9 mouse cellular contexts compared by ENCODE assay signal in the genomic region with DNA sequence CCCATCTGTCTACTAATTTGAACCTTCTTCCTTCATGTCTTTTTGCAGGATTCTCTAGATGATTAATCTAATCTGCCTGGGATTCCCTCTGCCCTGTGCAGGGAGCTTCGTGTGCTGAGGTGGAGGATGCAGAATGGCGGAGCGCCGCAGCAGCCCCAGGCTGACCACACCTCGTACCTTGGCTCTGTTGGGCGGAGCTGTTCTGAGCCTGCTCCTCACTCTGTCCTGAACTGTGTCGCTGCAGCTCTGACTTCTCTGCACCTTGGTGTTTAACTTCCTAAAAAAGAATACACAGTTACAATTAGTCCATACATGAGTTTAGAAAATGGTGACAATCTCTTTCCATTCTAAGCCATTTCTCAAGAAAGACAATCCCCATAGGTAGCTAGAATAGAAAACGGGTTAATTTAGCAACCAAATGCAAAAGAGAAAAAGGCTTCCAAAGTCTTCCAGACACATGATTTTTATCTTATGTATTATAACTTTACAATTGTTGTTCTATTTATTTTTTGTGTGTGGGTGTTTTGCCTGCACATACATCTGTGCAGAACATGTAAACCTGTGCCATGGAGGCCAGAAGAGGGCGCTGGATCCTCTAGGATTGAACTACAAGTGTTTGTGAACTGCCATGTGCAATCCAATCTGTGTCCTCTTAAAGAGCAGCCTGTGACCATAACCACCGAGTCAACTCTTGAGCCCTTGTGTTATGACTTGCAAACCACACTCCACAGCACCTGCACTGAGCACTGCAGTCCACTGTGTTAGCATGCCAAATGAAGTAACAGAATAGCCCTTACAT. TPM values are rescaled to one million over a fixed set of nuclear protein-coding genes. Genes with fewer than 3 reads are reported as not detected.
DNase-seq lines count a peak whose midpoint lies in the region; ATAC-seq and TF ChIP-seq lines count a peak whose summit lies in the region.
"Had no signal": no experiment of that assay in that cellular context is flagged by ENCODE, and none has a peak within 500 bp of the region (broad histone marks: within the 10 kb centered on the region; RNA-seq: fewer than 3 reads in every experiment).

No protein-coding gene starts in this region.

- H3K27me3 ChIP-seq in forebrain, embryonic 15.5 days, result no peaks in the 10 kb centered on the region
- H3K27me3 ChIP-seq in forebrain, embryonic 12.5 days, result no peaks in the 10 kb centered on the region
- no peaks in the 10 kb centered on the region for H3K27me3 ChIP-seq in lung, embryonic 14.5 days (ENCODE audit: insufficient read depth, low read length)
- H3K27me3 ChIP-seq in stomach, postnatal 0 days (ENCODE audit: control insufficient read depth, insufficient read depth, low read length), result no peaks in the 10 kb centered on the region
- H3K27me3 ChIP-seq: hindbrain, embryonic 15.5 days had no signal

- H3K4me3 ChIP-seq in forebrain, embryonic 15.5 days, result no peak overlapping the region
- H3K4me3 ChIP-seq in forebrain, embryonic 12.5 days (replicated peaks), result no peak overlapping the region
- no peak overlapping the region for H3K4me3 ChIP-seq in lung, embryonic 14.5 days (ENCODE audit: low read depth, low read length)
- H3K4me3 ChIP-seq in stomach, postnatal 0 days (ENCODE audit: low read depth, low read length), result no peak overlapping the region
- H3K4me3 ChIP-seq: hindbrain, embryonic 15.5 days had no signal

- no peak for TF ChIP-seq EP300 in stomach, postnatal 0 days (optimal IDR thresholded peaks at IDR 0.05)

- TF ChIP-seq CTCF in lung, embryonic 14.5 days (IDR thresholded peaks at IDR 0.05; ENCODE audit: low read depth), result peak; percentile 59
- TF ChIP-seq CTCF in stomach, postnatal 0 days (IDR thresholded peaks at IDR 0.05; ENCODE audit: low read depth), result peak; percentile 79

- ATAC-seq in forebrain, embryonic 15.5 days (replicated peaks), result no peak
- no peak for ATAC-seq in forebrain, embryonic 12.5 days (ENCODE audit: low FRiP score)
- peak; percentile 66; the same call in 1 of the 2 replicates for ATAC-seq in frontal cortex, adult (ENCODE audit: low TSS enrichment)
- no peak for ATAC-seq in lung, embryonic 14.5 days (ENCODE audit: insufficient read depth)
- ATAC-seq in stomach, postnatal 0 days (ENCODE audit: low FRiP score, low TSS enrichment), result no peak

- H3K4me2 ChIP-seq in forebrain, embryonic 15.5 days (replicated peaks), result no peak overlapping the region
- H3K4me2 ChIP-seq in forebrain, embryonic 12.5 days, result no peak overlapping the region
- no peak overlapping the region for H3K4me2 ChIP-seq in lung, embryonic 14.5 days
- H3K4me2 ChIP-seq in stomach, postnatal 0 days (replicated peaks; ENCODE audit: low read depth), result no peak overlapping the region
- H3K4me2 ChIP-seq: hindbrain, embryonic 15.5 days had no signal

- H3K36me3 ChIP-seq in forebrain, embryonic 15.5 days, result peaks cover 38% of the 10 kb centered on the region
- peaks cover 47% of the 10 kb centered on the region for H3K36me3 ChIP-seq in forebrain, embryonic 12.5 days (replicated peaks)
- H3K36me3 ChIP-seq in lung, embryonic 14.5 days (ENCODE audit: insufficient read depth), result peaks cover 67% of the 10 kb centered on the region
- H3K36me3 ChIP-seq in stomach, postnatal 0 days (ENCODE audit: control insufficient read depth, insufficient read depth, low read length), result peaks cover 26% of the 10 kb centered on the region

- DNase-seq in B cell, adult 2 months, result peak; percentile 68
- DNase-seq in c-Kit-positive CD71-positive TER-119-negative erythroid progenitor cells, embryonic 14.5 days (ENCODE audit: low read depth), result peak; percentile 35
- peak; percentile 78 for DNase-seq in kidney, postnatal 14 days
- DNase-seq in lung, embryonic 14.5 days, result peak; percentile 75
- DNase-seq in stomach, postnatal 0 days (ENCODE audit: low spot score), result peak; percentile 73

- no peaks in the 10 kb centered on the region for H3K4me1 ChIP-seq in forebrain, embryonic 15.5 days
- H3K4me1 ChIP-seq in forebrain, embryonic 12.5 days, result no peaks in the 10 kb centered on the region
- no peaks in the 10 kb centered on the region for H3K4me1 ChIP-seq in lung, embryonic 14.5 days (ENCODE audit: insufficient read depth)
- H3K4me1 ChIP-seq in stomach, postnatal 0 days (replicated peaks; ENCODE audit: control insufficient read depth, insufficient read depth), result no peaks in the 10 kb centered on the region
- H3K4me1 ChIP-seq: hindbrain, embryonic 15.5 days had no signal

- H3K9me3 ChIP-seq in forebrain, embryonic 15.5 days, result no peaks in the 10 kb centered on the region
- H3K9me3 ChIP-seq in forebrain, embryonic 12.5 days, result no peaks in the 10 kb centered on the region
- H3K9me3 ChIP-seq in lung, embryonic 14.5 days (ENCODE audit: low read depth, low read length), result no peaks in the 10 kb centered on the region
- H3K9me3 ChIP-seq in stomach, postnatal 0 days (ENCODE audit: control insufficient read depth, low read length), result no peaks in the 10 kb centered on the region
- H3K9me3 ChIP-seq: hindbrain, embryonic 15.5 days had no signal

- 0 out of 2 replicates have a peak overlapping the region, but pooled peaks have one; percentile 2 for H3K27ac ChIP-seq in forebrain, embryonic 15.5 days (replicated peaks)
- no peak overlapping the region for H3K27ac ChIP-seq in forebrain, embryonic 12.5 days
- H3K27ac ChIP-seq in lung, embryonic 14.5 days (ENCODE audit: low read depth), result no peak overlapping the region
- no peak overlapping the region for H3K27ac ChIP-seq in stomach, postnatal 0 days (replicated peaks)
- H3K27ac ChIP-seq: hindbrain, embryonic 15.5 days had no signal

- no peak overlapping the region for H3K9ac ChIP-seq in forebrain, embryonic 15.5 days (replicated peaks)
- H3K9ac ChIP-seq in forebrain, embryonic 12.5 days, result no peak overlapping the region
- H3K9ac ChIP-seq in lung, embryonic 14.5 days, result no peak overlapping the region
- H3K9ac ChIP-seq in stomach, postnatal 0 days (ENCODE audit: low read length), result no peak overlapping the region
- H3K9ac ChIP-seq: hindbrain, embryonic 15.5 days had no signal

- WGBS in forebrain, embryonic 15.5 days, result 78% methylated on average over 10 of the region's 10 CpGs
- 81% methylated on average over 10 of the region's 10 CpGs for WGBS in forebrain, embryonic 12.5 days
- WGBS in lung, embryonic 14.5 days, result 75% methylated on average over 10 of the region's 10 CpGs
- WGBS in stomach, postnatal 0 days, result 70% methylated on average over 10 of the region's 10 CpGs

RNA-seq across cellular contexts. Expression of a gene that starts 53.1 kb away (rescaled TPM):
- 5.1 TPM in 2 replicates for polyA plus RNA-seq in forebrain, embryonic 15.5 days (2015; fragmentation: Nextera tagmentation; extraction: Ambion mirVana)
- polyA plus RNA-seq in forebrain, embryonic 12.5 days (2016; fragmentation: Nextera tagmentation; extraction: Ambion mirVana), result 6.0 and 7.1 TPM in 2 replicates
- polyA plus RNA-seq in lung, embryonic 14.5 days (2014; fragmentation: Nextera tagmentation; extraction: Ambion mirVana), result 7.8 and 8.1 TPM in 2 replicates
- 1.8 and 2.0 TPM in 2 replicates for polyA plus RNA-seq in stomach, postnatal 0 days (2015; fragmentation: Nextera tagmentation; extraction: Ambion mirVana)
